Mouse (Mus musculus): ENCODE data around the gene Slc4a4.

The Slc4a4 gene

DNA sequence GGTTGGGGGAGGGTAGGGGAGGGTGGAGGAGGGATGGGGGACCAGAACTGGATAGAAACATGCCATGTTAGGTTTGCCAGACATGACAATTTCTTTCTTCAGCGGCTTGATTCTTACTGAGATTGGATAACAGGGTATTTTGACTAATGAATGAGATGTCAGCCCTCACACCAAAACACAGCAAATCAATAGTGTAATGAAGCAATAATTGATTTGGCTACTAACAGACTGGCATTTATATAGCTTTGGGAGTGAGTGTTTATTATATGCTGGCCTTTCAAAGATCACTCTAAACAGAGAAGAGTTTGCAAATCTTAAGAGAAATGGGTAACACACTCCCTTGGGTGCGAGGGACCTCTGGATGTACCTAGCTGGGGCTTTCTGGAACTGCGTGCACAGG, 30.6 kb downstream of the Slc4a4 start:
- DNase-seq (ENCODE audit: low read depth, low spot score), result no peak

DNA sequence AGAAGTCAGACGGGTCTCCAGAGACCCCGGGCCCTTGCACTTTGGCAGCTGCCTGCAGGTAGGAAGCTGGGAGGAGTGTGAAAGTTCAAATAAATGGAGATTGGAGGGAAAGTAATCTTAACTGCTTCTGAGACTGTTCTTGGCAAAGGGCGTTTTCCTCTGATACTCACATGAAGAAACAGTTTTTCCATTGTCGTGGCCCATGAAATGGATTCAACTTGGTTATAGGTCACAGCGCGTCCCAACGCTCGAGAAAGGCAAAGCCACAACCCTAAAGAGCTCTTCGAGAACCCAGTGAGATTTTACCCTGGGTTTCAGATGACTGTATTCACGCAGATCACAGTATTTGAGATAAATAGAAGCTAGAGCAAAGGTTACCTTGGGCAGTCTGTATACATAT, 31.0 kb downstream of the Slc4a4 start:
- no peak for DNase-seq (ENCODE audit: low read depth, low spot score)

DNA sequence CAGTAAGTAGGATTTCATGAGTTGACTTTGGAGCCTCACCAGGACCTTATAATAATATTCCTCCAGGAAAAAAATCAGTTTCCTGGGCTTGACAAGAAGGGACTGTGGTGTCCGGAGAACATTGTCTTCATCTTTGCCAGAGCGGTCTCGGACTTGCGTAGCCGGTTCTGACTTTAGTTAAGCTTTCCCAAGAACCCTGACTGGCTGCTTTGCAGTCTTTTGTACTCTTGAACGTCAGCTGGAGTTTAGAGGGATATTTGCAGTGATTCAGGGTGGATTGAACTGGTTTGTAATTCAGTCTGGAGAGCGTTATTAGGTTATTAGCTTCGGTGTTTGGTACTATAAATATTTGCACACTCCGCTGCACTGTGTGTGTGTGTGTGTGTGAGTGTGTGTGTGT, 31.9 kb downstream of the Slc4a4 start:
- no peak for DNase-seq (ENCODE audit: low read depth, low spot score)

DNA sequence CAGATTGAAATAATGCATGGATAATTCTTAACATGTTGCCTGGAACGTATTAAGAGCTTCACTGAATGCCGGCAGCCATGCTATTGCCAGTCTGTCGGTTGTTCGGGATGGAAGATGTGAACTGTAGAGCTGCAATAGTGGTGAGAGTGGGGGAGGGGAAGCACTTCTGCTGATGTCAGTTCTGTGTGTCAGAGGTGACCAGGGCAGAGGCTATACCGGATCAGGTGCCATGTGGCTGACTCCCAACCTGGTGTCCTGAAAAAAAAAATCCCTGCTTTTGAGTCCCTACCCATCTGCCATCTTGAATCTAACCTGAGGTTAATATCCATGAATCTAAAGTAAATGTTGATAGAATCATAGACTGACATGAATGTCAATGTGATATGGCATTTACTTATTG, 39.0 kb downstream of the Slc4a4 start:
- no peak for DNase-seq (ENCODE audit: low read depth, low spot score)

DNA sequence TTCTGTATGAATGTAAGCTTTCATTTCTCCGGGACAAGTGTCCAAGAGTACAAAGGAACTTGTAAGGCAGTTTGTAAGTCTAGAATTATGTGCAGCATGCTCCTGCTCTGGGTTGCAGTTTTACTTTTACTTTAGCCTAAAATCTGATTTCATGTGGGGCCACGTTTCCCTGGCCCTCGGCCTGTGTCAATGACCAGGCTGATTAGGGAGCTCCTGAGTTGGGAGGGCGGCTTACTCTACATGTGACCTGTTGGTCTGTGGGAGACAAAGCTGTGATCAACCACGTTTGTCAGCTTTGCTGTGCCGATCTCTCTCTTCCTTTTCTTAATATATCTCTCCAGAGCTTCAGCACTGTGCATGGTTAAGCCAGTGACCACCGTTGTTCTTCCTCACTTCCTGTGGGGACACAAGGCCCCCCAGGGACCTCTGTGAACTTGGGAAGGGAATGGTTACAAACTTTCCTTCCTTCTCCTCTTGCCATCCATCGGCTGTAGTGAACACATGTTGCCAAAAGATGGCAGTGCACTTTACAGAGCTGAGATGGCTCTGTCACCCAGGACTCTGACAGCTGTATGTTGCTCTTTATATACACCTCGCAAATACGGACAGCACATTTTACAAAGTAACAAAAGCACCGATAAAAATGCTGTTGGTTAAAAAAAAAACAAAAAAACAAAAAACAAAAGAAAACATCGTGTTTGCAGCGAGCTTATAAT, 41.7 kb downstream of the Slc4a4 start:
- peak; percentile 80 for DNase-seq (ENCODE audit: low read depth, low spot score)

DNA sequence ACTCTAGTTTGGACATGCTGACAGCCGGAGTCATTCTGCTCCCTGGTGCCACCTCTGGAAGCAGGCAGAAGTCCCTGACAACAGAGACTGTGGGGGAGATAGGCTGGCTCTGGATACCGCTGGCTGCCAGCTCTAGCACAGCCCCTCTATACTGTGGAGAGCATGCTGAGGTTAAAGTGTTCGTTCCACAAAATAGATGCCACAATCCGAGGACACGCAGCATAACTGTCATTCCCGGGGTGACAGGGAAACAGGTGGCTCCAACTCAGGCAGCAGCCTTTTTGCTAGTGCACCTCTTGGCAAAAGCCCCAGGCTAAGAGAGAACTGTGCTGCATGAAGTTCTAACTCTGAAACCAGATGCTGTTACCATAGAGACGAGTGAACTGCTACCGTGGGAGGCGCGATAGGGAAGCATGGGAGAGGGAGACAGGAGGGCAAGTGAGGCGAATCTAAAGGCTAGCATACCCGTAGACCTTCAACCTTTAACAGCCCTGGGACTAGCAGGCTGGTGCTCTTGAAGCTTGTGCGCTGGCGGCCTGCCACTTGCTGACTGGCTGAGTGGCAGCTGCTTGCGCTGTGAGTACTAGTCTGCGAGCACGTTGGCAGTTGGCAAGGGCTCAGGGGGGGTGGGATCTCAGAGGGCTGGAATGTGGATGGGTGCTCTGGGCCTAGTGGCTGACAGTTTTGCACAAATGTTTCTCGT, 42.9 kb downstream of the Slc4a4 start:
- peak; percentile 56 for DNase-seq (ENCODE audit: low read depth, low spot score)

DNA sequence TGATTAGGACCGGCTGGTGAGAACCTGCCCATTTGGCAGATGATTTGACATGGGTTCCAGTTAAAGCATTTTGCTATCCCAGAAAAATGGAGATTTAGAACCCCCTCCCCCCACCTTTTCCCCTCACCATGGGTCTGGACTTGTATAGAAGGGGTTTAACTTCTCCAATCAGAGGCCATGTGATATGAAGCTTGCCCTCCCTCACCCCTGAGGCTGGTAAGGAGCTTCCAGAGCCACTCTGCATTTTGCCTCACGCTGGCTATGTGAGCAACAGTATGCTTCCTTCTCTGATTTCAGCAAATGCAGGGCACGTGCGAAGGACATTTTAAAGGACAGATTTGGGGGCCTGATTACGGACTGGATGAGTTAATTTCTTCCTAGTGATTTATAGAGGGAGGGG, 43.5 kb downstream of the Slc4a4 start:
- DNase-seq (ENCODE audit: low read depth, low spot score), result no peak

DNA sequence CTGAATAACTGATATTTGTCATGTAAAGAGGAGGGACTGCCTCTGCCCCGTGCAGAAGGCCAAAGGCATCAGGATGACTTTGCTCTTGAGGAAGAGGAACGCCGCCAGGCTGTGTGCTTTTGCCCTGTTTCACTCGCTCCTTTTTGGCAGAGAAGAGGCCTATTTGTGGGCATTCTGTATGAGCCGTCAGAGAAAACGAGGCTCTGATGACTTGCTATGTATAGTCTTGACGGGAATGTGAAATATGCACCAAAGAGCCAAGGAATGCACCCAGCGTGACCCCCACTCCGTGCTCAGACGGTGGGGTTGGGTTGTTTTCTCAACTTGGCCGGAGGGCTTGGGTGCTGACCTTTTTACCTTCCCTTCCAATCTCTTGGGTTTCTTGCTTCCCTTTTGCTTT, 44.0 kb downstream of the Slc4a4 start:
- DNase-seq (ENCODE audit: low read depth, low spot score), result no peak

DNA sequence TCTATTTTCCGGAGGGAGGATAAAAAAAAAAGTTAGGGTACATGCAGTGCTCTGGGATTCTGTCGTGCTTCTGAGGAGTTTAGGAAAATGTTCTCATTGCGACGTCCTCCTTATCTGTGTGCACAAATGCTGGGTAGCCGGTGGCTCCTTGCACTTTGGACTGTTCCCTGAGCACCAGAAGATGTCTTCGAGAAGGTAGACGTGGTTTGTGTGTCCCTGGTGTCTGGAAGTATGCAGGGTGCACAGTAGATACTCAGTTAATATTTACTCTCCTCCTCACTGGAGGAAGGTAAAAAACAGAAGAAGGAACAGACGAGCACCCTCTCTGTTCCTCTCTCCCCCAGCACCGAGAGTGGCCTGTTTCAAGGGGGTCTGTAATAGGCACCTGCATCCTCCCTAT, 44.6 kb downstream of the Slc4a4 start:
- no peak for DNase-seq (ENCODE audit: low read depth, low spot score)

DNA sequence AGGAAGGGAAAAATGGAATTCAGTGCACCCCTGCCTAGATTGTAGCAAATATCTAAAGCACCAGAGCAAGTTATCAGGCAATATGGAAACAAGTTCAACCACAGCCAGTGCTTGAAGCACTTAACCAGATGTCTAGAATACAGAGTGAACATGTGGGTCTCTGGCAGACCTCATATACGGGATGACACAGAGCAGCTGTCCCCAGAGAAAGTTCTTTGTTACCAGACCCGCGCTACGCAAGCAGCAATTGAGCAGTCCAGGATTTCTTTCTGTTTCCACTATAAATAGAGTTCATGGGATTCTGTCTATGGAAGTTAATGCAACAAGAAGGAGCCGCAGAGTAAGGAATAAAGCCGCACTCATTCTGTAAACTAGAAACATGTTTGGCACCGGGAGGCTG, 46.8 kb downstream of the Slc4a4 start:
- no peak for DNase-seq (ENCODE audit: low read depth, low spot score)

DNA sequence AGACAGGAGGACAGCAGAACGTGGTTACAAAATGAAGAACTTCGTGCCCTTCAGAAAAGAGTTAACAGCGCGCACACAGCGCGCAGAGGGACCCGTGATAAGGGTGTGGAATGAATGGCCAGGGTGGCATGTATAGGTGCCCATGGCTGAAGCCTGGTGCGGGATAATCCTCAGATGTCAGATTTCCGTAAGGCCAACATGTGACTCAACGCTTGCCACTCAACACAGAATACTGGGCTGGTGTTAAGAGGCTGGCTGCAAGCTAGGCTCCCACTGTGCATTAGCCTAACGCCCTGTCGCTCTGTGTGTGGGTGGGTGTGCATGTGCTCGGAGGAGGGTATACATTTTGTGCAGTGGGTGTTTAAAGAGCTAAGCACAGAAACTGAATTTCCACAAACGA, 47.3 kb downstream of the Slc4a4 start:
- DNase-seq (ENCODE audit: low read depth, low spot score), result no peak

DNA sequence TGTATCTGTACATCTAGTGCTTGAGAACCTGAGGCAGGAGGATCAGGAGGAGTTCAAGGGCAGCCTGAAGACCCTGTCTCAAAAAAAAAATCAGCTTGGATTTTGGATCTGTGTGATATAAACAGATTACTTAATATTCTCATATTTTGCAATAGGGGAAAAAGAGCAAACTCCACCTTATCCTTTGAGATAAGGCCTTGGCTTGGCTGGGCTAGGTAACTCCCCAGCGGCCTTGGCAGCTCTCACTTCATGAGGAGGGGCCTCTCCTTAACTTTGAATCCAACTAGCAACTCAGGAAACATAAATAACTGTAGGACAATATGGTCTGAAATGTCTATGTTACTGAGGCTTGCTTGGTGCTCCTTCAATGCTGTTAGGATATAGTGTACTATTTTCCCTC, 51.6 kb downstream of the Slc4a4 start:
- no peak for DNase-seq (ENCODE audit: low read depth, low spot score)

DNA sequence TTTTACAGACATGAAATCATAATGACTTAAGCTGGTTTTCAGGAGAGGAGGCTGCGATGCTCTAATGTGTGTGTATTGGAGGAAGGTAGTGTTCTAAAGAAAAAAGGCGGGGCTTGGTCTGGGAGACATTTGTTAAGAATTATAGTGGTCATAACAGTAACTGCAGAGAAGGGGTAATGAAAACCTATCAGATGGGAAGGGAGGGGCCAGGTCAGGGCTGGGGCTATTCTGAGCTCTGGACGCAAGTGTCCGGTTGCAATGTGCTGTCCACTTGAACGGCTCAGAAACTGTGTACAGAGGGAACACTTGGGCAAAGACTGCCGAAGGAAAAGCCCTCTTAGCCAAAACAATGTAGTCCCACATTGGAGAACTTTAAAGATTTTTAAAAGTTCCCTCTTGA, 52.5 kb downstream of the Slc4a4 start:
- peak; percentile 37 for DNase-seq (ENCODE audit: low read depth, low spot score)

DNA sequence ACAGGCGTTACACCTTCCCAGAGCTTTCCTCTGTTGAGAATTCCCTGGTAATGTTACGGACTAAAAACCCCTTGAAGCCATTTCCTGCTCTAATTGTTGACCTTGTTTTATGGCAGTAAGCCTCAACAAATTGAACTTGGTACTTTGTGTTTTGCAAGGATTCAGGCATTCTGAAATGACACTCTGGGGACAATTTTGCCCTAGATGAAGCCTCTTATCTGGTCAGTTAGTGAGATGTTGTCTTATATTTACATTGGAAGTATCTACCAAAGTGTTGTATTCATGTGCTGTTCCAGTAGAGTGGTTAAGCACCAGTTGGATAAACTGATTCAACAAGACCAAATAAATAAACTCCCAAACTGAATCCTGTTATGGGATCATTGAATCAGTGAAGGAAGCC, 53.2 kb downstream of the Slc4a4 start:
- no peak for DNase-seq (ENCODE audit: low read depth, low spot score)

DNA sequence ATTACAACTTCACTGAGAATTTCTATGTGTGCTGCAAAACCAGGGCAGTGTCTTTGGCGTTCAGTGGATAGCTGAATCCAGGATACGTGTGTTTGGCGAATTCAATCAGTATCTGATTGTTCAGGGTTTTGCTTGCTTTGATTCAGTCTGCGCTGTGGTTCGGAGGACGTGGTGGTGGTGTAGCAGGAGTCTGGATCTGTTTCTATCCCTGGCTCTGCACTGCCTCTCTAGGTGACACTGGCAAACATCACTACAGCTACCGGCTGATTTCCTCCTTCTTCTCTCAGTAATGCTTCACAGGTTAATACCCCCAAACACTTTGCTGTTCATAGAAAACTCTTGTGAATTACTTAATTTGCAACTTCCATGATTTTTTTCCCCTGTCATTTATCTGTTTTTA, 55.3 kb downstream of the Slc4a4 start:
- DNase-seq (ENCODE audit: low read depth, low spot score), result no peak

DNA sequence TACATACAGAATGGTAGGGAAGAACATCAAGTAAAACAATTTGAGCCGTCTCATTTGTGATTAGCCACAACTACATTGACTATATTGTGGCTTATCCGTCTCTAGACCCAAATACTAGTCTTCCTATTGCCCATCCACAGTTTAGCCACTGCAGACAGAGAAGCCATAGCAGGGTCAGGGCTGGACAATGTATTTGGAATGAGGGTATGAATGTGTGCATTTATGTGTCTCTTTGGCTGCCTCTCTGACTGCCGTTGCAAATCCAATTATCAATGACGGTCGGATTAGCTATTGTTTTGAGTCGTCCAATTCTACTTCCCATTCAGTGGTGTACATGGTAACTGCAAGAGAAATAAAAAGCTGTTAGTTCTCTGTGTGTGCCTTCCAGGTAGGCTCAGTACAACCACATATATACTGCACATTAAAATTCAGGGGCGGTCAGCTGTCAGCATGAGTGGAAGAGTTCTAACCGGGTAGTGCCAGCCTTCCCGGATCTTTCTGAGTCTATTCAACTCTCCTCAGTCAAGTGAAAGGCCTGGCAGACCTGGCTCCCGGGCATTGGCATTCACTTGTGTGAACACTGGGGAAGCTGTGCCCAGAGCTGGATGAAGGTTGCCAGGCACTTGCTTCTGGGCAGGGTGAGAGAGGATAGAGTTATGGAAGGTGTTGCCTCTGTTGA, 59.2 kb downstream of the Slc4a4 start:
- DNase-seq (ENCODE audit: low read depth, low spot score), result no peak

DNA sequence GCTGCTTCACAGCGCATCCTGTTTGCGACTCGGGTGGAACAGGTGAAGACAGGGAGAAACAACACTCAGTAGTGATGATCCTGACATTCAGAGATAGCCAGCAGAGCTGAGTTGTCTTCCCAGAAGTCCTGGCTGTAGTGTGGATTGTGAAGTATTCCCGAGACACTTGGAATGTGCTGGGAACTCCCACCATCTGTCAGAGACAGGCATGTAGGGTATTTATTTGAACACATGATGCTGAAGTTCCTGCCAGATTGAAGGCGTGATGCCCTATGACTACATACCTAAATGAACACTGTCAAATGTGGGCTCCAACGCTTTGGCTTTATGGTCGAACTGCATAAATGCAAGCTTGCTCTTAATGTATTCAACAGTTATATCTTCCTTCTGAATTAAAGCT, 63.7 kb downstream of the Slc4a4 start:
- no peak for DNase-seq (ENCODE audit: low read depth, low spot score)

DNA sequence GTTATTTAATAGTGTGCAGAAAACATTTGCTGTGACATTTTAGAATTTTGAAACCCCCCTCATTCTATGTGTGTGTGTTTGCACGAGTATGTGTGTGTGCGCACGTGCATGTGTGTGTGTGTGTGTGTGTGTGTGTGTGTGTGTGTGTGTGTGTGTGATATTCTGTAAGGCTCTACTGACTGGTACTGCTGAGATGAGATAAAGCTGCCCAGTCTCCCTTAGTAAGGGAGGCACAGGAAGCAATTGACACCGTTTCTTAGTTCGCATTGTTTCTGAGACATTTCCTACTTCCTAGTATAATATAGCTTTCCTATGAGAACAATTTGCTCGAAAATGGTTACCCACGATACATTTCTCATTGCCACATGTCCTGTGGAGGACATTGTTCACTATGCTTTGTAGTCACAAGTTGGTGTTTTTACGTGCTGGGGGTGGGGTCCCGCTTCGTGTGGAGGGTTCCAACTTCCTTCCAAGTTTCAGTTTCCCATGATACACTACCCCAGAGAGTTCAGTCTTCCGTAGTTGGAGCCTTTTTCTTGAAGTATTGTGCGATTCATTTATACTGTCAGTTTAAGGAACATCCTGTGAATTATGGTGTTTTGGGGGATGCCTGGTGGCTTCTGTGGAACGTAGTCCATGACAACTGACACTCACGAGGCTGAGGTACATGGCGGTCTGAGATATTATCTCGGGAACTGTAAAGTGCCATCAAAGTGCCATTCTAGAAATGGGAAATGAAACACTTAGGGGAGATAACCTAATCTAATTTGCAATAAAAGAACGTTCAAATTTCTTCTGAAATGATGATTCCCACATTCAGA, 66.3 kb downstream of the Slc4a4 start:
- DNase-seq (ENCODE audit: low read depth, low spot score), result no peak

DNA sequence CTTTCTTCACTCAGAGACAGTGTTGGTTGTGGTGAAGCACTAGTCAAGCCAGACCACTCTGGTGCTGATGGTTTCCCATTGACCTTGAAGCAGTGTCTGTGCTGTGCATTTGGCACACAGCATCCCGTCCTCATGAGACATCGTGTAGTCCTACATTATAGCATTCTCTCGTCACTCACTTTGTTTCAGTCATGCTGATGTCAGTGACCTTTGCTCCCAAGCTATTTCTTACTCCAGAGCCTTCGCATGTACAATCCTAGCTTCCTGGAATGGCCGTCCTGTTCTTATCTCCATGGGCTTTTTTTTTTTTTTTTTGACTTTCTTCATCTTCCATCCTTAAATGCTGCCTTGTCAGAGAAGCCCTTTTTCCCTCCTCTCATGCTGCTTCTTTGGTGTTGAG, 71.1 kb downstream of the Slc4a4 start:
- DNase-seq (ENCODE audit: low read depth, low spot score), result no peak

DNA sequence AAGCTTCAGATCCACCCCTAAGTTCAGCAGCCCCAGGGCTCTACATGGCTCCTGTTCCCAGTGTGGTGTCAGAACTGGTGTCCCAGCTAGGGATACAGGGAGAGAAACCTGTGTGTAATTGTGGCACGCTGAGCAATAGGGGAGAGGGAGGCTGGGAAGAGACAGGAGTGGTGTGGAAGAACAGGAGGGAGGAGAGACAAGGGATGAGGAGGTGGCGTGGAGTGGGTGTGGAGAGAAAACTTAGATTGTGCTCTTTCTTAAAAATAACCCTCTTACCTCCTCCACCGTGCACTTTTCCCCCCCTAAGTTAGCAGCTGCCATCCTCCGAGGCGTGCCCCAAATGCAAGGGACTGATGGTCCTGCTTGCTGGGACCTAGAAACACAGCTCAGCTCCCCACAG, 72.3 kb downstream of the Slc4a4 start:
- no peak for DNase-seq (ENCODE audit: low read depth, low spot score)

DNA sequence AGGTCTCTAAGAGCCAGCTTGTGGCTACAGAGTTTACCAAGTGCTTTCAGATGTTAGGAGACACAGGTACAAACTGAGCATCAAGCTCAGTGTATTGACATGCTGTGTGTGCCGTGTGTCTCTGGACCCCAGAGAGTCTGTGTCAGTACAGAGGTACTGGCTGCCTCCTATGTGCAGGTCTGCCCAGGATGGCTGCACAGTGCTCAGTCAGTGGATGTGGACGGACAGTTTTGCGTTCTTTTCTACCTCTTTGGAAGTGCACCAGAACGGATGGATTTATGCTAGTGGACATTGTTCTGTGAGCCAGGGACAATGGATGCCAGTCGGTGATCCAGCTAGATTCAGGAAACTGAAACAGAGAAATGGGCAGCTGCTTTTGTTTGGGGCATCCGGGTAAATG, 72.8 kb downstream of the Slc4a4 start:
- DNase-seq (ENCODE audit: low read depth, low spot score), result no peak

Measured in 3T3-L1 (cell line).